Mouse (Mus musculus): Measurements from ENCODE around the gene Ccl4.

The Ccl4 gene

DNA sequence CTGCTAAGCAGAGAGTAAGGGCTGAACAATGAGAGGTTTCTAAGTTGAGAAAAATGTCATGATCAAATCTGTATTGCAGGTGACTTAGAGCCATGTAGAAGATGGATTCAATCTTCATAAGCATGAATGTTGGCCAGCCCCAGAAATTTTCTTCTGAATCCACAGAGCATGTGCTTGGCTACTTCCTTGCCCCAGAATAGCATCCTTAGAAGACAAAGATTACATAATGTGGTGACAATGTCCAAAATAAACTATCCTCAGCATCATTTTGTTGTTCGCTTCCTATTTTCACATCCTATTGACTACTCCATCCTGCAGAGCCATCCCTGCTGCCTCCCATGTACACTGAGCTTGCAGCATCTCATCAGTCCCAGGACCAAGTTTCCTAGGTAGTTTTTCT lies 13.3 kb downstream of the Ccl4 start:
- DNase-seq (ENCODE audit: low spot score) = no peak

DNA sequence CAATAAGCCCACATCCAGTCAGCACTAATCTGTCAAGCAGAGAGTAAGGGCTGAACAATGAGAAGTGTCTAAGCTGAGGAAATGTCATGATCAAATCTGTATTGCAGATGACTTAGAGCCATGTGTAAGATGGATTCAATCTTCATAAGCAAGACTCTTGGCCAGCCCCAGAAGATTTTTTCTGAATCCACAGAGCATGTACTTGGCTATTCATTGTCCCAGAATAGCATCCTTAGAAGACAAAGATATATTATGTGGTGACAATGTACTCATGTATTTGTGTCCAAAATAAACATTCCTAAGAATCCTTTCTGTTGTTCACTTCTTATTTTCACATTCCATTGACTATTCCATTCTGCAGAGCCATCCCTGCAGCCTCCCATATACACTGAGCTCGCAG lies 27.5 kb downstream of the Ccl4 start:
- no peak for DNase-seq (ENCODE audit: low spot score)

DNA sequence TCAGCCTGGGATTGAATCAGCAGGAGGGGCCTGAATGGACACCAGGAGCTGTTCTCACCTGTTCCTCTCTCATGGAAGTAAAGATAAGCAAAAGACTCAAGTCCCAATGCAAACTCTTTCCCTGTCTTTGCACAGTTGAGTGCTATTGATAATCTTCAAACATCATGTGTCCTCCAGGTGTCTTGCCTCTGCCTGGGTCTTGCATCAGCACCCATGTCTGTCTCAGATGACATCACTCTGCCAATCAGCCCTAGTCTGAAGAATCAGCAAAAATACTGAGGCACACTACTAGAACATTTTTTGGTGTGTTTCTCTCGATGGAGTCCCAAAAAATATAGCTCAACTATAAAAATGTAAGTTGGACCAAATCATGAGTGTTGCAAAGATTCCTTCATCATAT lies 29.6 kb downstream of the Ccl4 start:
- DNase-seq (ENCODE audit: low spot score) = no peak

DNA sequence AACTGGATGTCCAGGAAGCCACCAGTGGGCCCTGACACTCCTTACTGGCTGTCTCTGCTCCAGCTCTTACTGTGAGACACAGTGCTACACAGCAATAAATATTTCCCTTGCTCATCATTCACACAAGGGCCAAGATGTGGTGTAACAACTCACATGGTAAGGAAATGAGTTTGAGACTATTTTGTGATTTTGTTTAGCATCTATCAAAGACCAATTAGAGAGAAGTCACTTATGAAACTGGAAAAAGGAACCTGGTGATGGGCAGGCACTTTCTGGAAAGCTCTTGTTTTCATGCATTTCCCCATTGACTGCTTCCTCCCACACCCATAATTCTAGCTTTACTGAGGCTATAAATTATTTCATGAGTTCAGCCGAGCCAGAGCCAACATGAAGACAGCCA lies 41.3 kb downstream of the Ccl4 start, which contains the start of gene Wfdc17:
Wfdc17 (plus strand) TSS at position 287 of the 400 bp plus-strand sequence.
- no peak for DNase-seq (ENCODE audit: low spot score)

DNA sequence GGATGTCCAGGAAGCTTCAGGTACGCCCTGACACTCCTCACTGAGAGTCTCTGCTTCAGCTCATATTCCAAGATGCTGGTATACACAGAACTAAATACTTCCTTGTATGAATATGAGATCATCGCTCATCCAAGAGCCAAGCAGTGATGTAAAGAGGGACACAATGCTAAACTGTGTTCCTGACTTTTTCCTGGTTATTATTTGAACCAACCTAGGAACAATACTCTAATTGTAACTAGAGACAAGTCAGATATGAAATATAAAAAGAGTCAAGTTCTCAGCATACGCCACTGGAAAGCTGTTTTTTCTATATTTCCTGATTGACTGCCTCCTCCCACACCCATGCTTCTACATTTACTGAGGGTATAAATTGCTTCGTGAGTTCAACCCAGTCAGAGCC lies 46.3 kb downstream of the Ccl4 start, which contains the start of gene Wfdc18:
Wfdc18 (plus strand) TSS at position 301 of the 400 bp plus-strand sequence.
- no peak for DNase-seq (ENCODE audit: low spot score)

DNA sequence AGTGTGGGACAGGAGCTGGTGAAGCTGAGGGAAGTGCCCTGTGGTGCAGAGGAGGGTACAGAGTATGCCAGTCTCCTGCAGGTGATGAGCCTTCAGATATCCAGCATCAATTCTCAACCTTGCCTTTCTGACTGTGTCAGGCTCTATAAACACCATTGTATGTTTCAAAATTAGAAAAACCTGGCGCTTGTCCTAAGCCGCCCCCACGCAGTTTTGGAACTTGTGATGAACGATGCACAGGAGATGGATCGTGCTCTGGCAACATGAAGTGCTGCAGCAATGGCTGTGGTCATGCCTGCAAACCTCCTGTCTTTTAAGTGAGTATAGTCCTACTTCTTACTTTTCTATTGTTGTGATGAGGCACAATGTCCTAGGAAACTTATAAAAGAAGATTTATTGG lies 47.3 kb downstream of the Ccl4 start:
- no peak for DNase-seq (ENCODE audit: low spot score)

DNA sequence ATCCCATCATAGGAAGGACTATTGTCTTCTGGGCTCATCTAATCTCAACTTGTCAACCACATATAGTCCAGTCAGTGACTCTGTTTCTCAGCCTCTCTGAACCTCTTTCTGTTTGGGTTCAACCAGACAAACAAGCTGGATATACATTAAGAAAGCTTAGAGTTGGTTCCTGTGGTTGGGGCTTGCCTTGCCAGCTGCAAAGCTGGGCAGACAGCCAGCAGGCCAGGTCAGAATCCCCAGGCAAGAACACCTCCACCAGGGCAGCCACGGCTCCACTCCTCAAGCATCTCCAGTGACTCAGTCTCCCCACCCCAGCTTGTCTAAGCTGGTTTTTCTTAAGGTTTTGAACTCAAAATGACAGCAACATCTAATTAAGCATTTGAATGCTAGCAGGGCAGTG lies 50.3 kb downstream of the Ccl4 start:
- no peak for DNase-seq (ENCODE audit: low spot score)

DNA sequence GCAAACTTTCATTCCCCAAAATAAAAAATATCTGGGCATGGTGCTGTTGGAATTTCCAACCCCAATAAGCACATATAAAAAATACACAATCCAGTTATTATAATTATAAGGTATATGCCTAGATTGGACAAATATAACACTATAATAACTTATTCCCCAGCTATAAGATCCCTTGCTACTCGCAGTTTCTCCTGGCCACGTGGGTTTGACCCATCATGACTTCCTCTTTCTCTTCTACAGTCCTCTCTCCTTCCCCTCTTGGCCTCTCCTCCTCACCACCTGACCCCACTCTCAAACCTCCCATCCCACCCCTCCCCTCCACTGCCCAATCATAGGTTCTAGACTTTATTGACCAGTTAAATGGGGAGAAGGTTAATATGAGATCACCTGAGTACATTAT lies 51.5 kb downstream of the Ccl4 start:
- DNase-seq (ENCODE audit: low spot score) = no peak
